Mouse (Mus musculus): ENCODE measurements at regions not wholly inside any gene's neighbourhood (a gene's known extent, or its start where the extent isn't known, plus 50 kb on each side); places are given as distances from the start of the nearest gene placed in this dataset.

DNA sequence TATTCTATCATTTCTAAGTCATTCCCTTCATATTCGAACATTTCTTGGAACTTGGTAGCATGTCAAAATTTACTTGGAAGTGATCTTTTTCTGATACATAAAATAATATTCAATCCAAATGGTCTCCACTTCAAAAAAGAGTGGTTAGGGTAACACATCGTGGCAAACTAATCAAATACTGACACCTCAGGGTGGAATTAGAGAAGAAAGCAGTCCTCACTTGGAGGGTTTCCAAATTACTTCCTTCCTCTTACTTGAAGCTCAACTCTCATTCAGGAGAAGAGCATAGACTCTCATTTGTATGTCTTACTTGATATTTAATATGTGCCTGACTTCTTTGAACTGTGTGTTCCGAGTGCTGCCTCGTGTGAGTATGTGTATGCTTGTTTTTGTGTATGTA is 220.3 kb downstream of the Mex3b start:
- TF ChIP-seq CTCF (IDR thresholded peaks at IDR 0.05; ENCODE audit: control insufficient read depth, insufficient read depth, low read length) (no peak), POLR2A (IDR thresholded peaks at IDR 0.05; ENCODE audit: borderline replicate concordance, control insufficient read depth, low read depth, low read length) (no peak)

Data from bone marrow, adult 2 months (tissue).